Mouse (Mus musculus) bone marrow macrophage, adult 2 months (primary cell): ENCODE results near the gene Phactr1.

Experiments
- CTCF ChIP-seq: IDR thresholded peaks from 2 replicates; pipeline ENCODE4 v1.5.1; 2012; ENCODE audit warnings: low read depth, mild to moderate bottlenecking, low read length, moderate library complexity
- POLR2A ChIP-seq: IDR thresholded peaks from 2 replicates; pipeline ENCODE4 v1.6.1; 2012; ENCODE audit warnings: mild to moderate bottlenecking, low read depth, low read length, borderline replicate concordance

GRCm38 (mm10) chr13:42757654-42758400, 77.4 kb downstream of the Phactr1 start:
- no peak for TF ChIP-seq CTCF
- no peak for TF ChIP-seq POLR2A
